Mouse (Mus musculus): ENCODE results near the gene Hist1h2ag. TPM values are rescaled to one million over a fixed set of nuclear protein-coding genes. Genes with fewer than 3 reads are reported as not detected.

Hist1h2ag gene
- total RNA-seq, 2 experiments from 2014 or later, result 7.9 to 12.1 TPM

- no peak for DNase-seq (ENCODE audit: low spot score)
- intact Hi-C loops (cut with DNase I), result loop anchor here (2.0 kb wide), 1 partner anchor 19 kb away; no protein-coding TSS in a partner anchor
Observed at GRCm38 (mm10) chr13:21995331-21995914, 47.3 kb downstream of the Hist1h2ag start.

- intact Hi-C loops (cut with DNase I), result loop anchor here (2.0 kb wide), 1 partner anchor 20 kb away; no protein-coding TSS in a partner anchor
- DNase-seq (ENCODE audit: low spot score), result no peak
Observed at GRCm38 (mm10) chr13:21994896-21995295, 47.8 kb downstream of the Hist1h2ag start.

DNA sequence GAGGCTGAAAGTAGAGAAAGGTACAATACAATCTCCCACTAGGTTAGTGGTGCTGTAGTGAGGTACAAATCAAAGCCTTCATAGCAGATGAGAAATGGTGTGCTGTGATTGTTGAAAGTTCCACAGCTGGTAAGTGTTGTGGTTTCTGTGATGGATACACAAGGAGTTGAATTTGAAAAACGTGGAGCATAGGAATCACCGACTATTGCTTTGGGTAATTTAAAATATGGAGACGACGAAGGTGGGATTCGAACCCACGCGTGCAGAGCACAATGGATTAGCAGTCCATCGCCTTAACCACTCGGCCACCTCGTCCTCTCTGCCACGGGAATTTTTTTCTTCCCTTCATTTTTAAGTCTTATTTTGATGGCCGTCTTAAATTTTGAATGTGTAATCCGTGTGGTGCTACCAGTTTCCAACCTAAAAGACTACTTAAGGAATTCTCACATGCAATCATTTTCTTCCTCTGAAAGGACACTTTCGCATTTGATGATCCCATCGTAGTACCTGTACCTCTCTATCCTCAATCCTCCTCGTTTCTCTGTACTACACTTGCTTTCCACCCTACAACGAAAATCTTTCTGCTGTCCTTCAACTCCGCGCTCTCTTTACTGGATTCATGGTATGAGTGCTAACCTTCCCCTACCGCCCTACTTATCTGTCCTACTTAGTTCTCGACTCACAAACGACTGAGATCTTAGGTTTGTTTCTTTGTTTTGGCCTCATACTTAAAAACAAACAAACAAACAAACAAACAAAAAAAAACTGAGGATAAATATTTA is 48.6 kb downstream of the Hist1h2ag start:
- no peak for DNase-seq (ENCODE audit: low spot score)
- intact Hi-C loops (cut with DNase I), result loop anchor here (2.0 kb wide), 1 partner anchor 21 kb away; no protein-coding TSS in a partner anchor

- no peak for DNase-seq (ENCODE audit: low spot score)
- intact Hi-C loops (cut with DNase I), result no loop called here
Observed at GRCm38 (mm10) chr13:21992550-21992949, 50.2 kb downstream of the Hist1h2ag start.

Small RNA genes within 50 kb of the gene (microRNA-seq; reads per million reads assigned to microRNA genes)
- not detected for gene Gm26300
- gene Gm44390, result not detected
- not detected for gene Gm44486

Other genes starting within 250 kb of the Hist1h2ag start
- 10 to 100 TPM; 35.4 to 36.4 TPM for gene Hist1h2bq, start 232.7 kb downstream of the Hist1h2ag start, total RNA-seq (2021)
- not detected for gene Hist1h2ao, start 232.5 kb downstream of the Hist1h2ag start, total RNA-seq (2021)
- 10 to 100 TPM; 55.1 to 84.9 TPM for gene Hist1h4m, start 231.2 kb downstream of the Hist1h2ag start, total RNA-seq (2021)
- gene Hist1h4n, start 210.7 kb downstream of the Hist1h2ag start, total RNA-seq (2021), result 10 to 100 TPM; 13.5 to 14.9 TPM
- gene Hist1h2ap, start 209.4 kb downstream of the Hist1h2ag start, total RNA-seq (2021), result 10 to 100 TPM; 21.9 to 30.1 TPM
- 10 to 100 TPM; 35.6 to 36.4 TPM for gene Hist1h2br, start 209.2 kb downstream of the Hist1h2ag start, total RNA-seq (2021)
- under 1 TPM; 0.56 to 0.68 TPM for gene Zfp184, start 97.8 kb downstream of the Hist1h2ag start, total RNA-seq (2021)
- not detected for gene Pom121l2, start 61.8 kb downstream of the Hist1h2ag start, total RNA-seq (2021)
- gene Prss16, start 33.2 kb downstream of the Hist1h2ag start, total RNA-seq (2021), result not detected
- 10 to 100 TPM; 32.9 to 34.9 TPM for gene Hist1h2ah, start 7.4 kb downstream of the Hist1h2ag start, total RNA-seq (2021)
- gene Hist1h2bk, start 7.1 kb downstream of the Hist1h2ag start, total RNA-seq (2021), result 10 to 100 TPM; 17.2 to 23.4 TPM
- 10 to 100 TPM; 17.8 to 19.0 TPM for gene Hist1h4i, start 1.6 kb downstream of the Hist1h2ag start, total RNA-seq (2021)
- 10 to 100 TPM in 1 of 2 experiments, 1 to 10 TPM in 1; 5.6 to 14.3 TPM for gene Hist1h2bj, start 270 bp upstream of the Hist1h2ag start, total RNA-seq (2021)
- not detected for gene Vmn1r188, start 41.5 kb upstream of the Hist1h2ag start, total RNA-seq (2021)
- gene Vmn1r189, start 62.9 kb upstream of the Hist1h2ag start, total RNA-seq (2021), result not detected
- gene Vmn1r191, start 141.0 kb upstream of the Hist1h2ag start, total RNA-seq (2021), result not detected
- gene Vmn1r192, start 148.2 kb upstream of the Hist1h2ag start, total RNA-seq (2021), result not detected
- gene Vmn1r193, start 180.2 kb upstream of the Hist1h2ag start, total RNA-seq (2021), result not detected
- gene Vmn1r194, start 201.3 kb upstream of the Hist1h2ag start, total RNA-seq (2021), result not detected
- not detected for gene Vmn1r195, start 227.6 kb upstream of the Hist1h2ag start, total RNA-seq (2021)
- not detected for gene Vmn1r196, start 247.0 kb upstream of the Hist1h2ag start, total RNA-seq (2021)